Mouse (Mus musculus) heart, postnatal 0 days (tissue): Measurements from ENCODE around the gene 2610042L04Rik.
"Not testable (repeated sequence)": the region's sequence is repeated elsewhere in the genome, so short reads cannot be mapped to it uniquely, and the experiment has no call there.

ENCODE experiments used
- CTCF ChIP-seq: IDR thresholded peaks from 2 replicates; pipeline ENCODE4 v1.5.1; 2016; ENCODE audit warnings: antibody characterized with exemption, control low read depth, low read depth
- EP300 ChIP-seq: IDR thresholded peaks from 2 replicates; pipeline ENCODE4 v1.6.1; 2016; ENCODE audit warnings: antibody characterized with exemption, low read depth

DNA sequence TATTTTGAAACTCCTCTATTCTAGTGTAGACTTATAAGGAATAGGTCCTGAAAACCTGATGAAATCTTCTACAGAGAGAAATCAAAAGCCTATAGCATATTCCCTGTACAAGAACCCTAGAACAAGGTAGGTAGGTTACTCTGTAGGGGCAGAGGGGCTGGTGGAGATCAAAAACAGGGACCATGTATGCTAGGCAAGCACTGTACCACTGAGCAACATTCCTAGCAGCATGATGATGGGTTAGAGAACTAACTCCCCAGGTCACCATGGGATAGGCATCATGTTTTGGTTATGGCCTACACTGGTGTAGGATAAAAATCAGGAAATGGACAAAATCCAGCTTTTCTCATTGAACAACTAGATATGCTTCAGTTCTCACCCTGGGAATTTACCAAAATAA lies 51.0 kb downstream of the 2610042L04Rik start:
- TF ChIP-seq CTCF, EP300: not testable (repeated sequence)
